Mouse (Mus musculus) lung, postnatal 0 days (tissue): Measurements from ENCODE around the gene Rmi2.
A peak's percentile ranks its signal among the peaks of the same experiment; 100 is the strongest.

ENCODE experiments used
- CTCF ChIP-seq: IDR thresholded peaks from 2 replicates; pipeline ENCODE4 v1.5.1; 2016; ENCODE audit warnings: antibody characterized with exemption, mild to moderate bottlenecking
- EP300 ChIP-seq: IDR thresholded peaks from 2 replicates; pipeline ENCODE4 v1.6.1; 2016; ENCODE audit warnings: antibody characterized with exemption, mild to moderate bottlenecking, control low read depth

GRCm38 (mm10) chr16:10849965-10850861, 15.4 kb downstream of the Rmi2 start:
- TF ChIP-seq CTCF, result 0 out of 2 replicates have a peak, but pooled peaks have one; percentile 10
- peak; percentile 11; the same call in 1 of the 2 replicates for TF ChIP-seq EP300
